Mouse (Mus musculus) kidney, adult 2 months (tissue): ENCODE data around the gene Acer2.

Source experiments
- CTCF ChIP-seq: fragments of 200-500 bp; conservative IDR thresholded peaks from 2 replicates; pipeline ENCODE4 v1.5.1; 2011; ENCODE audit warnings: low read depth, mild to moderate bottlenecking, control low read depth, low read length, moderate library complexity, mixed read lengths; ENCODE audit not compliant: insufficient read depth, insufficient read length
- POLR2A ChIP-seq: fragments of 200-500 bp; IDR thresholded peaks from one replicate; pipeline ENCODE4 v1.6.1; 2011; ENCODE audit warnings: low read depth, low read length, control low read depth

- TF ChIP-seq CTCF (no peak), POLR2A (no peak)
Observed at GRCm38 (mm10) chr4:86902351-86902750, 28.2 kb downstream of the Acer2 start.
